Mouse (Mus musculus) erythroblast, embryonic 14.5 days (primary cell): Measurements from ENCODE around the gene Scn11a. TPM values are rescaled to one million over a fixed set of nuclear protein-coding genes. Genes with fewer than 3 reads are reported as not detected.

Source experiments
- H3K27me3 ChIP-seq: 2 replicates; pipeline ENCODE4 v1.6.1; 2012; ENCODE audit warnings: inconsistent platforms; ENCODE audit not compliant: control insufficient read depth
- H3K36me3 ChIP-seq: 2 replicates; pipeline ENCODE4 v1.6.1; 2012; ENCODE audit warnings: mild to moderate bottlenecking, inconsistent platforms; ENCODE audit not compliant: control insufficient read depth
- H3K4me1 ChIP-seq: 2 replicates; pipeline ENCODE4 v1.6.1; 2012; ENCODE audit warnings: inconsistent platforms; ENCODE audit not compliant: control insufficient read depth
- H3K4me3 ChIP-seq: replicated peaks from 2 replicates; pipeline ENCODE3; 2012; ENCODE audit warnings: moderate library complexity, mild to moderate bottlenecking, inconsistent platforms
- H3K9me3 ChIP-seq: 2 replicates; pipeline ENCODE4 v1.6.1; 2012; ENCODE audit warnings: low read length, inconsistent platforms, mixed read lengths; ENCODE audit not compliant: control insufficient read depth
- GATA1 ChIP-seq: IDR thresholded peaks from 2 replicates; pipeline ENCODE4 v1.6.1; 2012; ENCODE audit warnings: low read length, inconsistent platforms, mixed read lengths
- TAL1 ChIP-seq: IDR thresholded peaks from 3 replicates; pipeline ENCODE4 v1.6.1; 2012; ENCODE audit warnings: low read length, inconsistent platforms, mixed read lengths
- polyA plus RNA-seq: library from polyadenylated mRNA; stranded (reverse); fragments of >175 nt; gene quantifications from 2 replicates; pipeline ENCODE4 v1.2.3, GENCODE M21; 2012

Gene Scn11a
- polyA plus RNA-seq, 1 experiment = not detected

GRCm38 (mm10) chr9:119719222-119719621, 106.0 kb downstream of the Scn11a start, which contains the start of gene Scn10a:
Scn10a (minus strand) TSS chr9:119719322.
- no peaks in the 10 kb centered on the region for H3K27me3 ChIP-seq

GRCm38 (mm10) chr9:119706700-119707099, 118.6 kb downstream of the Scn11a start:
- TF ChIP-seq TAL1 (no peak), GATA1 (no peak)
- Histone ChIP-seq H3K27me3 (no peaks in the 10 kb centered on the region), H3K4me1 (no peaks in the 10 kb centered on the region), H3K4me3 (no peak overlapping the region), H3K36me3 (no peaks in the 10 kb centered on the region), H3K9me3 (no peaks in the 10 kb centered on the region)

More at GRCm38 (mm10) chr9:119719222-119719621, 106.0 kb downstream of the Scn11a start, which contains the start of gene Scn10a:
- no peaks in the 10 kb centered on the region for H3K9me3 ChIP-seq
- H3K4me1 ChIP-seq = no peaks in the 10 kb centered on the region
- H3K36me3 ChIP-seq = no peaks in the 10 kb centered on the region
- TF ChIP-seq TAL1 = no peak
- TF ChIP-seq GATA1 = no peak
- H3K4me3 ChIP-seq = no peak within 1 kb of the TSS

Other genes with a start within 250 kb of the Scn11a start
- gene Scn5a, start 246.4 kb downstream of the Scn11a start, polyA plus RNA-seq = not detected in 2 replicates
- 0.02 TPM in 1 of 2 replicates, not detected in the other for gene Scn10a, start 106.1 kb downstream of the Scn11a start, polyA plus RNA-seq
- 1.3 and 1.4 TPM in 2 replicates for gene Wdr48, start 69.4 kb upstream of the Scn11a start, polyA plus RNA-seq
- gene Gorasp1, start 112.1 kb upstream of the Scn11a start, polyA plus RNA-seq = 0.49 and 0.59 TPM in 2 replicates
- gene Ttc21a, start 112.2 kb upstream of the Scn11a start, polyA plus RNA-seq = not detected in 2 replicates
- 0.12 and 0.23 TPM in 2 replicates for gene Csrnp1, start 159.2 kb upstream of the Scn11a start, polyA plus RNA-seq
- gene Xirp1, start 198.1 kb upstream of the Scn11a start, polyA plus RNA-seq = not detected in 2 replicates
- gene Cx3cr1, start 244.4 kb upstream of the Scn11a start, polyA plus RNA-seq = 0.01 TPM in 2 replicates